Comparison of ENCODE assay signal across 8 mouse cellular contexts in genomic region chr7:101465850-101466580, GRCm38 (mm10). TPM values are rescaled to one million over a fixed set of nuclear protein-coding genes. Genes with fewer than 3 reads are reported as not detected.
DNase-seq lines count a peak whose midpoint lies in the region; ATAC-seq and TF ChIP-seq lines count a peak whose summit lies in the region.
"Had no signal": no experiment of that assay in that cellular context is flagged by ENCODE, and none has a peak within 500 bp of the region (broad histone marks: within the 10 kb centered on the region; RNA-seq: fewer than 3 reads in every experiment).

No protein-coding gene starts in this region.

- no peaks in the 10 kb centered on the region for H3K27me3 ChIP-seq in testis, adult 2 months (ENCODE audit: control insufficient read depth, insufficient read depth, low read length)

- 41% methylated on average over 8 of the region's 8 CpGs for WGBS in lung, adult 2 months

- TF ChIP-seq CTCF in testis, adult 2 months (IDR thresholded peaks at IDR 0.05; ENCODE audit: control insufficient read depth, insufficient read depth, insufficient replicate concordance, low read depth, low read length): no peak
- no peak for TF ChIP-seq CTCF in lung, adult 2 months (IDR thresholded peaks at IDR 0.05; ENCODE audit: insufficient read depth, low read length)

- DNase-seq in testis, postnatal 10 days (ENCODE audit: low spot score): no peak
- DNase-seq in lung, adult 2 months: peak; percentile 15
- no peak for DNase-seq in right cerebral cortex, postnatal 4 days
- DNase-seq in layer of hippocampus, postnatal 10 days (ENCODE audit: low spot score in 2 of 2): no peak
- no peak for DNase-seq in gastrocnemius, postnatal 10 days

- no peak overlapping the region for H3K27ac ChIP-seq in testis, adult 2 months (ENCODE audit: control insufficient read depth, insufficient read depth, low read depth, low read length)

- peak overlapping the region; percentile 69 for H3K4me3 ChIP-seq in testis, adult 2 months (ENCODE audit: control insufficient read depth, low read depth, low read length)
- no peak overlapping the region for H3K4me3 ChIP-seq in lung, adult 2 months (replicated peaks; ENCODE audit: extremely low read depth, low read depth, low read length)

- H3K4me1 ChIP-seq in testis, adult 2 months (ENCODE audit: control insufficient read depth, insufficient read depth, low read length): peaks cover 12% of the 10 kb centered on the region
- peaks cover 11% of the 10 kb centered on the region for H3K4me1 ChIP-seq in lung, adult 2 months (ENCODE audit: control insufficient read depth, insufficient read depth, low read length)

- TF ChIP-seq POLR2A in testis, adult 2 months (IDR thresholded peaks at IDR 0.05; ENCODE audit: control insufficient read depth, low read depth, low read length): no peak
- TF ChIP-seq POLR2A in lung, adult 2 months (IDR thresholded peaks at IDR 0.05; ENCODE audit: borderline replicate concordance, extremely low read depth, low read depth, low read length): no peak

- no peaks in the 10 kb centered on the region for H3K36me3 ChIP-seq in testis, adult 2 months (ENCODE audit: control insufficient read depth, insufficient read depth, low read length)

- peak; percentile 75 for ATAC-seq in inflammation-experienced regulatory T-cells, adult 6 months

RNA-seq across cellular contexts. Expression of gene Pde2a, which starts 44.5 kb away (rescaled TPM):
- polyA plus RNA-seq in testis, adult 2 months (2012; rRNA removed): 7.4 and 10.3 TPM in 2 replicates
- 10 to 100 TPM in 2 of 3 experiments, 1 to 10 TPM in 1; 6.1 to 36.2 (median 19.9) TPM for polyA plus RNA-seq in inflammation-experienced regulatory T-cells, adult 6 months (2017; shearing (Covaris generic))
- polyA plus RNA-seq in lung, adult 2 months (2012; rRNA removed): 8.7 and 9.3 TPM in 2 replicates
- 100 to 1,000 TPM; 197 to 215 TPM for total RNA-seq in layer of hippocampus, postnatal 10 days (2021)
- total RNA-seq in gastrocnemius, postnatal 10 days (2021): 10 to 100 TPM; 48.2 to 48.4 TPM

RNA-seq across cellular contexts. Expression of gene Gm45837, which starts 55.3 kb away (rescaled TPM):
- not detected in 2 replicates for polyA plus RNA-seq in testis, adult 2 months (2012; rRNA removed)
- polyA plus RNA-seq in inflammation-experienced regulatory T-cells, adult 6 months (2017; shearing (Covaris generic)): 10 to 100 TPM in 2 of 3 experiments, 1 to 10 TPM in 1; 6.7 to 39.0 (median 18.9) TPM
- 0.68 and 1.7 TPM in 2 replicates for polyA plus RNA-seq in lung, adult 2 months (2012; rRNA removed)
- 1 to 10 TPM in 1 of 2 experiments, not detected in 1; 1.7 TPM for total RNA-seq in layer of hippocampus, postnatal 10 days (2021)
- total RNA-seq in gastrocnemius, postnatal 10 days (2021): 1 to 10 TPM in 1 of 2 experiments, not detected in 1; 4.7 TPM
- polyA plus RNA-seq: urinary bladder, adult 2 months had no signal
